Mouse (Mus musculus): Measurements from ENCODE around the gene 4930432M17Rik.

Gene 4930432M17Rik

DNA sequence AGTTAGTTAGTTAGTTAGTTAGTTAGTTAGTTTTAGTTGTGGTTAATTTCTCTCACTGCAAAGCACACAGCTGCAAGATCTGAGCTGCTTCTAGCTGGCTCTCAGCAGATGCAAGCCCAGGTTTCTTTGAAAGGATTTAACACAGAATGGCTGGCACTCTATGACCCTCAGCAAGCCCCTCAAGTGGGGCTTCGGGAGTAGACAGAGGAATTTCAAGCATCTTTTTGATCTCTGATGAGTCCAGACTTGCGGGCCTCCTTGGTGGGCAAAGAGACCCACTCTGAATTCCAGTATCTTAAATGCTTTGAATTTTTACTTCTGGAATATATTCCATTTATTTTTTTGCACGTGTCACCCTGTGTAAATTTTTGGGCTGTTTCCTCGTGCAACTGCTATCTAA lies 8.4 kb downstream of the 4930432M17Rik start:
- no peak for DNase-seq (ENCODE audit: low read depth)

DNA sequence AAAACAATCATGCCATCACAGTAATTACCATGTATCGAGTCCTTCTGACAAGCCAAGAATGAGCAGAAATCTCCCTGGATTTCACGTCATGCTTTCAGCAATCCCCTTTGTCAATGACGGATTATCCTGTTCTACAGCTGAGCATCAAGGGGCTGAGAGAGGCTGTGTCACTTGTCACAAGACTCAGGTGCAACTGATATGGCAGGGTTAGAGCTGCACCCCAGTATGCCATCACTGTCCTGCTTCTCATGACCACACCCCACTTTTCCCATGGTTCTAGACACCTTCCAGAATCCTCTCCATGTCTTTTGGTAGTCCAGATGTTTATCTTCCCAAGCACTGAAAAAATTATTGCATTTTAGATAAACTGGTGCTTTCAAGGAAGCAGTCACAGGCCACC lies 8.9 kb downstream of the 4930432M17Rik start:
- no peak for DNase-seq (ENCODE audit: low read depth)

DNA sequence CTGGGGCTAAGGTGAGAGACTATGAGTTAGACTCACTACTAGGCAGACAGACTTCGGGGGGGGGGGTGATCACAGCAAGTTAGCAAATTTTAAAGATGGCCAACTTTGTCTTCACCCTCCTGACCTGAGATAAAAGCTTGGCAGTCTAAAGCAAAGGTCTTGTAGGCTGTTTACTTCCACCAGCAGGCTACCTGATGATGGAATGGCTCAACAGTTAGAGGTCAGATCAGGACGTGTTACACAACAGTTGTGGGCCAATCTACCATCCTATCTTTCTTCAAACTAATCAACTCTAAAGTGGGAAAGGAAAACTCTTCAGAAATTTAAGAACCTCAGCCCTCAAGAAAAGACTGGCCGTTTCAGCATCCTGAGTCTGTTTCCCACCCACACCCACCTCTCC lies 9.6 kb downstream of the 4930432M17Rik start:
- DNase-seq (ENCODE audit: low read depth) = no peak

DNA sequence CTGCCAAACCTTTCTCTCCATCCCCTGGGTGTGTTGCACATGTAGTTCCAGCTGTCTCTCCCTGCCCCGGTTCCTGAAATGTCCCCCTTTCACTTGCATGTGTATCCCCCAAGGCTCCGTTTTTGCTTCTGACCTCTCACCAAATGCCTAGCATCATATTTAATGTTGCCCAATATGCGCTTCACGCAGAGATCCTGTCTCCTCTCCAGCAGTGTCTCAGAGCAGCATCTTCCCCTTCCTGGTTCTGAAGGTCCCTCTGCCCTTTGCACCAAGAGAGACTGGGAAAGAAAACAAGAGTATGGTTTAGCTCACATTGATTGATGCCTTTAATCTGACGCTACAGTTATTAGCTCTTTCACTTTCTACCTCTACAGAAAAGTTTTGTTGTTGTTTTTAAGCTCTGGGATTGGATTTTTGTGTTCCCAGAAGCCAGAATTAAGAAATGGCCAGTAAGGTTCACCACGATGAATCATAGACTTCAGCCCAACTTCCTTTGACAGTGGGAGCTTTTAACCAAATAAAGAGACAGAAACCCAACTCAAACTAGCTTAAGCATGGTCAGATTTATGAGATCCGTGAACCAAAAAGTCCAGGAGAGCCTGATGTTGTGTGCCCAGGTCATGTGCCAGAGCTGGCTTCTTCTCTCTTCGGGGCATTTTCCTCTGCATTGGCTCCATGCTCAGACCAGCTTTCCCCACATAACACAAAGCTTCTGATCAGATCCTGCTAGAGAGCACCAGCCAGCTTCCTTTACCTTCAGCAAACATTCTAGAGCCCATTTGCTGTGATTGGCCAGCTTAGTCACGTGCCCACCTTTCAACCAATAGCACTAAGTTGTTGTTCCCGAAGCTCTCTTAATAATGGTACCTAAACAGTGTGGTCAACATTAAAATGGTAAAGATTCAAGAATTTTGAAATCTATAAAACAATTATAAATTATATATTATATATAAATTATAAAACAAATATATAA lies 12.2 kb downstream of the 4930432M17Rik start:
- no peak for DNase-seq (ENCODE audit: low read depth)

DNA sequence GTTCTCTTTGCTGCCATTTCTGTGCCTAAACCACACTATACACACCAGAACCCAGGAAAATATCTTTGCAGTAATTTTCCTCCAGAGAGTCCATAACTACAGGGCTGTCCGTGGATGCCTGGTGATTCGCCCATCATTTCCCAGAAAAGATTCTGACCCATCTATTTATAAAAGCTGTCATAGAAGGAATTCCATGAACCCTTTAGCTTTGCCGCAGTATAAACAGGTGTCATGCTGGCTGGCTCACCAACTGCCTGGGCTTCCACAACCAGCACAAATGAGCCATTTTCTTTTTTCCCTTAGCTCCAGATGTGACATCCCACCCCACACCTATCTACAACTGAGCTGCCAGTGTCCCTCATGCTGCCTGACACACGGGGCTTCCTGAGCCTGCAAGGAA lies 14.0 kb downstream of the 4930432M17Rik start:
- no peak for DNase-seq (ENCODE audit: low read depth)

DNA sequence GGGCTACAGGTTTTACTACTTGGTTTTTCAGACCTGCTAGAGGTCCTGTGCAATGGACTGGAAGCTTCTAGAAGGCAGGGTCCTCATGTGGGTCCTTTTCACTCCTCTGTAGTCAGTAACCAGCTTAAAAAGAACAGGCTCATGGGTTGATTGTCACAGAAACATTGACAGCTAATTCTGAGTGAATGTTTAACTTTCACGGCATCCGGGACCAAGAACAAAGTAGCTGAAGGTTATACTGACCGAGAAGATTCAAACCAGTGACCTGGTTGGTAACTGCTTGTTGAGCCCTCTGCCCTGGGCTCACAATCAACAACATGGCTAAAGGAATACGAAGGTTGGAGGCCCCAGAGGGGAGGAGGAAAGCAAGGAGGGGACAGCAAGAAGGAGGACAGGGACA lies 14.4 kb downstream of the 4930432M17Rik start:
- DNase-seq (ENCODE audit: low read depth) = no peak

DNA sequence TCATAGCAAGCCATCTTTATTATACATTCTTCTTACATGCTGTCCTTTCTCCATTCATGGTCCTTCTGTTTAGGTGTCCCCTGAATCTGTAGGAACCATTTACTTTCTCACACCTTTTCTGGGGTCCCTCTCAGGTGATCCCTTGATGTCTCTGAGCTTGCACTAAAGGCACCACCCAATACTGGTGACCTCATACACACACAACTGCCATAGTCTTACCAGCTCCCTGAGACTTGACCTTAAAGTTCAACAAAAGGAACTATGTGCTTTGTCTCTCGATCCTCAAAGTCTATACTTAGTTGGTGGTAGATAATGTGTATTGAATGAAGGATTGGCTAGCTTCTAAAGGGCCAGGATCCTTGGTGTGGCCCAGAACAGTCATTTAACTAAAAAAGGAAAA lies 15.4 kb downstream of the 4930432M17Rik start:
- DNase-seq (ENCODE audit: low read depth) = no peak

DNA sequence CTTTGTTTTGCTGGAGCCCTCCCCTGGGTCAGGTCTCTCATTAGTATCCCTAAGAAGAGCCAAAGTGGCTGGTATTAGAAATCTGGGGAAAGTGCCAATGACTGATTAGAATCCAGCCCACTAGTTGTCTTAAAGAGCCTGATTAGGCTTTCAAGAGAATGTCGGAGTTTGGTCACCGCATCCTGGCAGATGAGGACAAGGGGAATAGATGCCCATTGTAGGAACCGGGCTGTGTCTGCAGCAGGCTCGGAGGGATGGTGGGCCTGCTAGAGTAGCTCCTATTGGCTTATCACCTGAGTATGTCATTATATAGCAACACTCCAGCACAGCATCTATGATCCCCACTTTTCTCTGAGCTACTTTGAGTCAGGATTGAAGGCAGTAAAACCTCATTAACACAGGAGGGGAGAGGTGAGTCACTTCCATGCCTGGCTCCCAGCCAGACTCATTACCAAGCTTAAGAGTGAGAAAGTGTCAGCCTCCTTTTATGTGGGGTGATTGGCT lies 15.9 kb downstream of the 4930432M17Rik start:
- no peak for DNase-seq (ENCODE audit: low read depth)

DNA sequence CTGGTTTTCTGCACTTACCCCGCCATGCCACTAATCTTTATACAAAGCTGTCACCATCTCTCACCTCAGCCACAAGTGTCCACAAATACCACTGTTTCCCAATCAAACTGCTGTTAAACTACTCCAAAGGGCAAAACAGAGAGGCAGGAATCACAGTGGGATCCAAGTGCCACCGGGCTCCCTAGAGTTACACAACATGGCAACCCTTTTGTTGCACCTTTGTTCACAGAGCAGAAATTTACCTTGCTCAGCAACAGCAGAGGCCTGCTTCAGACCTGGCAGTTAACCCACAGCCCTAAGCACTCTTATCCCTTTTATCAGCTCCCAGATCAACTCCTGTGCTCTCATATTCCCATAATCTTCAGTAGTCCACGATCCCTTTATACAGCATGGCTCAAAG lies 17.2 kb downstream of the 4930432M17Rik start:
- DNase-seq (ENCODE audit: low read depth) = no peak

DNA sequence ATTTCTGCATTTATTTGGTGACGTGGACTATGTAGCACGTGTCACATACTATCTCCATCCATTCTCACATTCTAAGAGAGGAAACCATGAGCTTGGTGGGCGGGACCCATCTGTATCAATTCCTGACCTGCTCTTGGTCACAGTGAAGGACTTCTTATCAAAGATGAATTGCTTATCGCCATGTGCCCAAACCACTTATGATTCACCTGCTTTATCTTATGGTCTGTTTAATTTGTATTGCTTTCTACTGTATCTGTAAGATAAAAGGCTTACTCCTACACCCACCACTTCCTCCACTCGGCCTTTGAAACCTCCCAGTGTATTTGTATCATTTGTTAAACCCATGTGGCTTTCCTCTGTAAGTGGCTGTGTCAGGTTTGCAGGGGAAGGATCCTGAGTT lies 18.5 kb downstream of the 4930432M17Rik start:
- DNase-seq (ENCODE audit: low read depth) = peak; percentile 32

DNA sequence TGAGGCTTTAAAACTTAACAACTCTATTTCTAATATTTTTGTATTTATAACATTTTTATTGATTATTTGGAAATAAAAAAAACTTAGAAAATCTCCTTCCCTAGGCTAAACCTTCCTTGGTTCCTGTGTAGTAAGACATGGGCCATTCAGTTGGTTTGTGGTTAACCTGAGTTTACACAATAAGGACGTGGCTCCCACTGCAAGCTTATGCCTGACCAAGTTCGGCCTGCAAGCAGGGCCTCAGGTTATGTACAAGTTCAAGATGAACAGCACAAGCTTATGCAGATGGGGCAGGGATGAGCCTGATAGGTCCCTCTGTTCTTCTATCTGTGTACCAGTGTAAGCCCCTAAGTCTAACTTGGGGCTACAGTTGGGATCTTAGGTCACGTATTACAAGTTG lies 19.1 kb downstream of the 4930432M17Rik start:
- peak; percentile 5 for DNase-seq (ENCODE audit: low read depth)

DNA sequence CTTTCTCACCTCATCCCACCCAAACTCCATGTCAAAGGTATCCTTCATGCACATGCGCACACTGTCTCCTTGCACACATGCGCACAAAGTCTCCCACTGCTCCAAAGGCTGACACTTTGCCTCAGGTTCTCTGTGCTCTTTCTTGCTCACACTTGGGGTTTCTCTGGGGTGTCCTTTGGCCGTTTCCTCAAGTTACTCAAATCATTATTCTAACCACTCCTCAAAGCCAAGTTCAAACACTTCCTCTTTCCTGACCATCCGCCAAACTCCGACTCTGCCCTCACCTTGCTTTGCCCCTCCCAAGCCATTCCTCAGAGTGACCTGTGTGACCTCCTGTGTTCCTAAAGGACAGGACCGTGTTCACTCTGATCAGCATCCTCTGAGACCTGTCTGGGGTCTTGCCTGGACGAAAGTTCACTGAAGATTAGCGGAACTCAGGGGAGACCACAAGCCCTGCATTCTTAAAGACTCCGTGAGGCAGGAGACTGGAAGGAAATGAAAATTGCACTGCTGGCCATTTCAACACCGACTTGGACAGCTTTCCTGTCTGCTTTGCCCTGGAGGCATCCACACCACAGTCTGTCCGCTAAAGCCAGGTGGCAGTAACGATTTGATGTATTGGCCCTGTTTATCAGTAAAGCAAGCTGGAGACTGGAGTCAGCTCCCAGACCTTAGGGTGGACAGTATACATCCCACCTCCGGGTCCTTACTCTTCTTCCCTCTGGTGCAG lies 22.6 kb downstream of the 4930432M17Rik start:
- DNase-seq (ENCODE audit: low read depth) = no peak

DNA sequence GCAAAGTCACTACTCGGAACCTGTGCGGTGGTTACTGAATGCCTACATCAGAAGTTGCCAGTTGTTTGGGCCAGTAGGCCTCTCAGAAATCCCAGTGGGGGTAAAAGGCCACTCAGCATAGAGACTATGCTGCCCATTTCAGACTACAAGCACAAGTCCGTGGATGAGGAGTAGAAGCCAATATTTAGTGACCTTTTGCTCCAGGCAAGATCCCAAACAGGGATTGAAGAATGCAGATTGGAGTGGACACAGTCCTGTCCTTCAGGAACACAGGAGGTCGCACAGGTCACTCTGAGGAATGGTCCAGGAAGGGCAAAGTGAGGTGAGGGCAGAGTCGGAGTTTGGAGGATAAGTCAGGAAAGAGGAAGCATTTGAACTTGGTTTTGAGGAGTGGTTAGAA lies 23.2 kb downstream of the 4930432M17Rik start:
- no peak for DNase-seq (ENCODE audit: low read depth)

DNA sequence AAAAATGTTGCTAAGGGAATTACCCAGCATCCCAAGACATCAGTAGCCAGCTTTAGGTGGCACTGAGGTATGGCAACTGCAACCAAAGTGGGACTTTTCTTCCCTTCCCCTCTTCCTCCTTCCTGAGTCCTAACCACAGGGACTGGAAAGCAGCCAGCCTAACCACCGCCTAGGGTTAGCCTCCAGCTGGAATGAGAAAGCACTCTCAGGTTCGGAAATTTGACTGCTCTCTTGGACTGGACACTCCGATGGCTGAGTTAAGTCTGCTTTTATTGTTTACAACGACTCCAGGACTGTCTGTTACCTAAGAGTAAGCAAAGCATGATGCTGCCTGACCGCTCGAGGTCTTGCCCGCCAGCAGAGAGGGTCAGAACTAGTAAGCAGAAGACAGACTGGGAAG lies 26.6 kb downstream of the 4930432M17Rik start:
- no peak for DNase-seq (ENCODE audit: low read depth)

DNA sequence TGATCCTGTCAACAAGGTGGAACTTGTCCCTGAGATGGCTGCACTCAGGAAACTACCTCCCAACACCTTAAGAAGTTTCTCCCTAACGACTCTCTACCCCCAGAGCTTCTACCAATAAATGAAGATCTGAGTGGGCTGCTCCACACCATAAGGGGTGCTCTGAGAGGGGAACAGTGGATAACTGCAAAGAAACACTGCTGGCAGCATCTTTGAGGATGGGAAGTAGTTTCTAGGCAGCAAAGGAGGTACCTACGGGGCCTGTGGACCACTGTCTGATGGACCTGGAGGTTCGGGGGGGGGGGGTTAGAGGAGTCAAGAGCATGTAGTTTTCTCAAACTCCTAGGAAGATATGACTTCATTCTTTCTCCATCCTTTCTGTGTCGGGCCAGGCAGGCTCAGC lies 28.8 kb downstream of the 4930432M17Rik start:
- no peak for DNase-seq (ENCODE audit: low read depth)

DNA sequence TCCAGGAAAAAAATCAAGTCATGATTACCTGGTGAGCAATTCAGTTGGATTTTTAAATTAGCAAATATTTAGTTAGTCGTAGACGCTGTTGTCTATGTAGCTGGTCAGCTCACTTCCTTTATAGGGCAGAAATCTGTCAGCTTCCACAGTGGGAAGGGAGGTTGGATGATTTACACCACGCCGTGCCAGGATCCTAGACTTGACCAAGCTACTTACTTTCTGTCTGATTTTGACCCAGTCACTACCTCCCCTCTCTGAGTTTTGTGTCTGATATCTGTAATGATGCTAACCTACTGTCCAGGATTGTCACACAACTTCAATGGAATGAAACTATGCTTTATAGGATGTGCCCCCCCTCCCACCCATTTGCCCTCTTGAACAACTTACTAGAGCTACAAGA lies 29.3 kb downstream of the 4930432M17Rik start:
- no peak for DNase-seq (ENCODE audit: low read depth)

DNA sequence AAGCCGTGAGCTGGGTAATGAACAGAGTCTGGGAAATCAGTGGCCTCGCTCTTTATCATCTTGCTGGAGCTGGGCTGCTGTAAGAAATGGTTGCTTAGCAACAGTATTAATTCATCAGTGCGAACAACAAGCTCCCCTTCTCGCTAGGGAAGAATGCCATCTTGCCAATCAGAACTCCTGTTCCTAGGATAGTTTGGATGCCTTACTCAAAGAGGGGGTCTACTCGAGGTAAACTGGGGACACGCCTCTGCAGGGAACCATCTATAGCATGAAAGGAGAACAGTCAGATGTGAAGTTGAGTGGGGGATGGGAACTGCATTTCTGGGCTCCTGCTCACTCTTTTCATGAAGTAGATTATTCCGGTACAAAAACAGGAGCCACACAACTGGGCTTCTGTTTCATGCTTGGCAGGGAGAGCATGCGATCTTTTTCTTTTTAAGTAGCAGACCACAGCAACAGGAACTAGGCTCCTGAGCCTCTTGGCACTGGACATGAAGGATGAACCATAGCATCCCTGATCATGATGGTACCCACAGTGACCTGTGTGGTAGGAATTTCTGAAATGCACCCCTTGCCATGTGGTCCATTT lies 29.9 kb downstream of the 4930432M17Rik start:
- DNase-seq (ENCODE audit: low read depth) = no peak

DNA sequence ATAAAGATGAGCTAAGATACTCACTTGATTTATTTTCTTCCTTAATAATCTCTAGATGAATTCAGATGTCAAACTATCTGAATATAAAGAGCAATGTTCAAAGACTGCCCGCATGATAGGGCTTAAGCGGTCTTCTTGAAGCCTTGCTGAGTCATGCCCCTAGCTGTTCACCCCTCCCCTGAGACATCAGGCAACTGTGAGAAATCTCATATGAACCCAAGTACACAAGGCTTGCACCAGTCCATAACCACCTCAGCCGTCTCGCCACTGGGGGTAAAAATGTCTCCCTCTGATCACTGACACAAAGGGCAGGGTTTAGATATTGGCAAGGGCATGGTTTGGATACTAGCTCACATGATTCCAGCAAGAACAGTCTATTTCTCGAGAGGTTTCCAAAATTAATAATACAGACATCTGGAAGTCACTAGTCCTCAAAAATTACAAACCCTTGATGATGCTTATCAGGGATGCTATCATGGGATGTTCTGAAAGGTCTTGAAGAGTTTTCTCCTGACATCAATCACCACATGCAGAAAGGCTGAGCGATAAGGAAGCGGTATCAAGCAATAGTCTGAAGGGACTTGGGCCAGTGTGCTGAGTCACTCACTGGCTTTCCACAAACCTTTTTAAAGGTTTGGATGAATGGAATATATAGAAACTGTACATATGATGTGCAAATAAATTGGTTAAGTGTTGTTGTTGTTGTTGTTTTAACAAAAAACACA lies 32.8 kb downstream of the 4930432M17Rik start:
- DNase-seq (ENCODE audit: low read depth) = no peak

DNA sequence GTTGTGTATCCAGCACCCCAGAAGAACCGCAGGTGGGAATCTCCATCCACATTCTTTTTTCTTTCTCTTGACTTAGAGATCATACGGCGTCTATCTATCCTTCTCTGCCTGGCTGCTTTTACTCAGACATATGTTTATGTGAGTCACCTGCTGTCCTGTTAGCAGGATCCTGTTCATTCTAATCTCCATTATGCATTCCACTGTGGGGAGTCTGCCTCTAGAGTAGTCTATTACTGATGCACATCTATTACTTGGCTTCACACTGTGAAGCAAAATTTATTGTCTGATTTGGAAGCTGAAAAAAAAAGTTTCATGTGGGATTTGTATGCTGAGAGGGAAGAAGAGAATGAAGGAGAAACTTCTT lies 33.3 kb downstream of the 4930432M17Rik start:
- DNase-seq (ENCODE audit: low read depth) = no peak

DNA sequence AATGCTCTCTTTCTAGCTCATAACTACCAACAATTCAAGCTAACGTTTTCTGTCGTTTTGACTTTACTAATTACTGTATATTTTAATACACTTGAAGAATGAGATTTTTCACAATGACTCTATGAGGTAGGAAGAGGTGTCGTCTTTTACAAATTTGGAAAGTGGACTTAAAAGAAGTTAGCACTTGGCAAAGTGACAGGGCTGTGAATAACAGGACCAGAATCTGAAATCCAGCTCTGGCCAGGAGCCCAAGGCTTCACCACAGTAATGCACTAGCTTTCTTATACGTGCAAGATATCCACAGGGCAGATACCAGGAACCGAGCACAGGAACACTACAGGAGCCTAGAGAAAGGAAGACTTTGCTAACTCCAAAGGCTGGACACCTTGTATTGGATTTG lies 35.5 kb downstream of the 4930432M17Rik start:
- no peak for DNase-seq (ENCODE audit: low read depth)

DNA sequence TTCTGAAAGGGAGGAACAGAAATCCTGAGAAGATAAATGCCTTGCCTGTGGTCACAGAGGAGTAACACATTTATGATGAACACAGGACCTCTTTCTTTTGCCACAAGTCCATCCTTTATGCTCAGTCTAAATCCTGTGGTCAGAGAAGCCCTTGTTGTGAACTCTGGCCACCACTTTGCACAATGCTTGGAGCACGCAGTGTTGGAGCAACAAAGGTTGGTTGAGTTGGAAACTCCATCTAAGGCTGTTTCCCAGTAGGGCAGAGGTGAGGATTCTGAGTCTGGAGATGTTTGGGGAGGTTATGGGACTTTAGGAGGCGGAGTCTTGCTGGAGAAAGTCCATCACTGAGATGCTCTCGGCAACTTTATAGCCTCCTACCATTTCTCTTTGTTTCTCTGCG lies 36.5 kb downstream of the 4930432M17Rik start:
- no peak for DNase-seq (ENCODE audit: low read depth)

DNA sequence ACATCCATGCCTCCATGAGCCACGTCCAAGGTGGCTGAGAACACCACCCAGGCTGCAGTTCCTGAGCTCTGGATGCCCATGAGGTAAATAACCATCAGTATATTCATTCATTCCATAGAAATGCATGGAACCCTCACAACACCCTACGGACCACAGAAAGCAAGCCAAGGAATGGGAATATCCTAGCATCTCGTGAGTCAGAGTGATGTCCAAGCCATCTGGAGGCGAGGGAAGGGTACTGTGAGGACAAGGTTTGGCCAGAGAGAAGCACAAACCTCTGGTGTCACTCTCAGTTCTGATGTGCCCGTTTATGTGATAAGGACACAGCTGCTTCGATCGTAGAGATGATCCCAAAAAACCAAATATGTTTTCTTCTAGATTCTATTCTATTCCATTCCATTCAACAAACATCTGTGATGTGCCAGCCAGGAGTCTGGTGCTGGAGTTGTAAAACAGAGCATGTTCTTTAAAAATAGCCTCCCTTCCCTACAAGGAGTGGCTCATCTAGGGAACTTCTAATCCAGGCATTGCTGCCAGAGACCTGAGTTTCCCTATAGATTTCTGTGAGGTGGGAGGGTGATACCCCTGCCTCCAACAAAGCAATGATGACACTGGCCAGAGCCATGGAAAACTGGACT lies 40.5 kb downstream of the 4930432M17Rik start:
- no peak for DNase-seq (ENCODE audit: low read depth)
